Comparison of ENCODE assay signal across 8 mouse cellular contexts in the genomic region with DNA sequence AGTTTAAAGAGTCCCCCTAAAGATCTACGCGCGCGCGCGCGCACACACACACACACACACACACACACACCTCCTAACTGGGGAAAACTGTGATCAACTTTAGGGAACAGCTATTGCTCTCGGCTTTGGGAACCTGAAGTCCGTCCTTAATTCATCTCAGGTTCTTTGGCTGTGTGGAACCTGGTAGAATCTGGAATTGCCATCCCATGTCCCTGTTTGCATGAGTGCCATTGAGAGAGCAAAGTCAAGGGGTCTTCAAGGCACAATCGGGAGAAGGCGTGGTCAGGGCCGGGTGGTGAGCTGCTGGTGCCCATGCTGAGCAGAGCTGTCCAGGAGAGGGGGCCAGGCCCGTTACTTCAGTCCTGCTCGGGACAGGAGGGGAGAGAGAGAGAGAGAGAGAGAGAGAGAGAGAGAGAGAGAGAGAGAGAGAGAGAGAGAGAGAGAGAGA. TPM values are rescaled to one million over a fixed set of nuclear protein-coding genes. Genes with fewer than 3 reads are reported as not detected.
A peak's percentile ranks its signal among the peaks of the same experiment; 100 is the strongest.
DNase-seq lines count a peak whose midpoint lies in the region; ATAC-seq and TF ChIP-seq lines count a peak whose summit lies in the region.

No protein-coding gene starts in this region.

- 1% methylated on average over 14 of the region's 14 CpGs for WGBS in embryonic facial prominence, embryonic 12.5 days
- under 1% methylated on average over 14 of the region's 14 CpGs for WGBS in hindbrain, embryonic 16.5 days
- 2% methylated on average over 14 of the region's 14 CpGs for WGBS in lung, embryonic 16.5 days

- no peaks in the 10 kb centered on the region for H3K36me3 ChIP-seq in erythroblast, embryonic 14.5 days (ENCODE audit: control insufficient read depth)
- H3K36me3 ChIP-seq in G1E (replicated peaks), result peaks cover 11% of the 10 kb centered on the region
- peaks cover 7% of the 10 kb centered on the region; the same call in 1 of the 2 replicates for H3K36me3 ChIP-seq in embryonic facial prominence, embryonic 12.5 days
- H3K36me3 ChIP-seq in hindbrain, embryonic 16.5 days (ENCODE audit: control insufficient read depth, insufficient read depth, low read length), result no peaks in the 10 kb centered on the region
- peaks cover 1% of the 10 kb centered on the region; the same call in 1 of the 2 replicates for H3K36me3 ChIP-seq in lung, embryonic 16.5 days (ENCODE audit: control insufficient read depth, insufficient read depth, low read length)
- H3K36me3 ChIP-seq in splenic B cell, adult 2 months (ENCODE audit: control insufficient read depth, insufficient read depth, low read length, poor library complexity, severe bottlenecking), result no peaks in the 10 kb centered on the region

- peak overlapping the region; percentile 92 for H3K4me2 ChIP-seq in embryonic facial prominence, embryonic 12.5 days (replicated peaks)
- peak overlapping the region; percentile 65 for H3K4me2 ChIP-seq in hindbrain, embryonic 16.5 days (ENCODE audit: low read length)
- peak overlapping the region; percentile 84 for H3K4me2 ChIP-seq in lung, embryonic 16.5 days (ENCODE audit: low read depth, low read length)

- H3K27me3 ChIP-seq in erythroblast, embryonic 14.5 days (ENCODE audit: control insufficient read depth), result no peaks in the 10 kb centered on the region
- no peaks in the 10 kb centered on the region for H3K27me3 ChIP-seq in G1E (ENCODE audit: insufficient read depth, low read length)
- H3K27me3 ChIP-seq in embryonic facial prominence, embryonic 12.5 days, result no peaks in the 10 kb centered on the region
- no peaks in the 10 kb centered on the region for H3K27me3 ChIP-seq in hindbrain, embryonic 16.5 days (replicated peaks; ENCODE audit: control insufficient read depth, insufficient read depth, low read length)
- no peaks in the 10 kb centered on the region for H3K27me3 ChIP-seq in lung, embryonic 16.5 days (ENCODE audit: control insufficient read depth, insufficient read depth, low read depth, low read length)
- H3K27me3 ChIP-seq in splenic B cell, adult 2 months (ENCODE audit: control insufficient read depth, insufficient read depth, low read length, poor library complexity, severe bottlenecking), result no peaks in the 10 kb centered on the region

- peak overlapping the region; percentile 53 for H3K9ac ChIP-seq in embryonic facial prominence, embryonic 12.5 days
- H3K9ac ChIP-seq in hindbrain, embryonic 16.5 days (ENCODE audit: low read depth, low read length), result peak overlapping the region; percentile 67
- peak overlapping the region; percentile 67 for H3K9ac ChIP-seq in lung, embryonic 16.5 days (ENCODE audit: low read length)

- TF ChIP-seq CTCF in G1E (IDR thresholded peaks at IDR 0.05; ENCODE audit: low read depth, low read length), result no peak

- H3K9me3 ChIP-seq in erythroblast, embryonic 14.5 days (ENCODE audit: control insufficient read depth, low read length), result no peaks in the 10 kb centered on the region
- no peaks in the 10 kb centered on the region; the same call in 1 of the 2 replicates for H3K9me3 ChIP-seq in G1E (replicated peaks)
- no peaks in the 10 kb centered on the region for H3K9me3 ChIP-seq in embryonic facial prominence, embryonic 12.5 days
- H3K9me3 ChIP-seq in hindbrain, embryonic 16.5 days (ENCODE audit: control insufficient read depth, low read length), result no peaks in the 10 kb centered on the region
- no peaks in the 10 kb centered on the region for H3K9me3 ChIP-seq in lung, embryonic 16.5 days (ENCODE audit: control insufficient read depth, low read length)

- peak overlapping the region; percentile 69 for H3K27ac ChIP-seq in embryonic facial prominence, embryonic 12.5 days
- H3K27ac ChIP-seq in hindbrain, embryonic 16.5 days (ENCODE audit: low read depth, low read length), result 0 out of 2 replicates have a peak overlapping the region, but pooled peaks have one; percentile 66
- peak overlapping the region; percentile 68 for H3K27ac ChIP-seq in lung, embryonic 16.5 days (ENCODE audit: low read length)

- peak overlapping the region; percentile 62 for H3K4me3 ChIP-seq in erythroblast, embryonic 14.5 days (replicated peaks)
- peak overlapping the region; percentile 71 for H3K4me3 ChIP-seq in G1E (ENCODE audit: low read depth, low read length)
- peak overlapping the region; percentile 86 for H3K4me3 ChIP-seq in embryonic facial prominence, embryonic 12.5 days
- H3K4me3 ChIP-seq in hindbrain, embryonic 16.5 days (ENCODE audit: low read length), result peak overlapping the region; percentile 75
- peak overlapping the region; percentile 89 for H3K4me3 ChIP-seq in lung, embryonic 16.5 days (ENCODE audit: low read length)

- peaks cover 17% of the 10 kb centered on the region for H3K4me1 ChIP-seq in erythroblast, embryonic 14.5 days (ENCODE audit: control insufficient read depth)
- peaks cover 31% of the 10 kb centered on the region for H3K4me1 ChIP-seq in G1E (ENCODE audit: insufficient read depth, low read depth, low read length)
- peaks cover 24% of the 10 kb centered on the region for H3K4me1 ChIP-seq in embryonic facial prominence, embryonic 12.5 days
- H3K4me1 ChIP-seq in hindbrain, embryonic 16.5 days (ENCODE audit: control insufficient read depth, insufficient read depth, low read depth, low read length), result peaks cover 24% of the 10 kb centered on the region
- H3K4me1 ChIP-seq in lung, embryonic 16.5 days (replicated peaks; ENCODE audit: control insufficient read depth, insufficient read depth, low read length), result peaks cover 24% of the 10 kb centered on the region

- ATAC-seq in erythroblast, adult 5-6 weeks (replicated peaks; ENCODE audit: low FRiP score, poor library complexity, severe bottlenecking), result no peak
- no peak for ATAC-seq in G1E (ENCODE audit: extremely low read depth, insufficient number of reproducible peaks, low FRiP score, poor library complexity, severe bottlenecking)
- ATAC-seq in embryonic facial prominence, embryonic 12.5 days (ENCODE audit: insufficient number of reproducible peaks, insufficient read depth, low FRiP score, low TSS enrichment), result peak; percentile 82; the same call in 1 of the 2 replicates
- peak; percentile 80 for ATAC-seq in hindbrain, embryonic 16.5 days
- ATAC-seq in lung, embryonic 16.5 days (ENCODE audit: low read depth), result peak; percentile 76

- peak; percentile 45 for DNase-seq in G1E (ENCODE audit: low spot score)
- DNase-seq in splenic B cell, adult 2 months (ENCODE audit: low read depth, low spot score), result peak; percentile 35
- DNase-seq in urinary bladder, postnatal 25 days (ENCODE audit: low spot score), result no peak

RNA-seq across cellular contexts. Expression of a gene that starts 0.3 kb away (rescaled TPM):
- polyA plus RNA-seq in erythroblast, embryonic 14.5 days (2012), result 0.03 TPM in 2 replicates
- total RNA-seq in erythroblast, adult 5-6 weeks (2015; ENCODE audit: low replicate concordance), result 0.21 TPM in 1 of 2 replicates, not detected in the other
- total RNA-seq in erythroblast, adult 5-6 weeks (2017; ENCODE audit: low replicate concordance), result 0.14 and 0.17 TPM in 2 replicates
- total RNA-seq in G1E (2014; fragmentation: Nextera tagmentation), result 6.5 and 7.1 TPM in 2 replicates
- total RNA-seq in G1E (2017), result 1.6 and 1.8 TPM in 2 replicates
- polyA plus RNA-seq in G1E (2012), result 6.1 and 7.1 TPM in 2 replicates
- 61.3 and 62.5 TPM in 2 replicates for polyA plus RNA-seq in embryonic facial prominence, embryonic 12.5 days (2016; fragmentation: Nextera tagmentation; extraction: Ambion mirVana)
- polyA plus RNA-seq in hindbrain, embryonic 16.5 days (2015; fragmentation: Nextera tagmentation; extraction: Ambion mirVana), result 10.0 and 13.9 TPM in 2 replicates
- 23.4 and 28.2 TPM in 2 replicates for polyA plus RNA-seq in lung, embryonic 16.5 days (2015; fragmentation: Nextera tagmentation; extraction: Ambion mirVana)

RNA-seq across cellular contexts. Expression of a gene that starts 11.8 kb away (rescaled TPM):
- 3.7 and 5.2 TPM in 2 replicates for polyA plus RNA-seq in erythroblast, embryonic 14.5 days (2012)
- 1.7 and 10.2 TPM in 2 replicates for total RNA-seq in erythroblast, adult 5-6 weeks (2015; ENCODE audit: low replicate concordance)
- total RNA-seq in erythroblast, adult 5-6 weeks (2017; ENCODE audit: low replicate concordance), result 7.4 and 10.6 TPM in 2 replicates
- total RNA-seq in G1E (2014; fragmentation: Nextera tagmentation), result 1.8 TPM in 1 of 2 replicates, not detected in the other
- 14.6 and 16.5 TPM in 2 replicates for total RNA-seq in G1E (2017)
- 2.8 and 3.4 TPM in 2 replicates for polyA plus RNA-seq in G1E (2012)
- polyA plus RNA-seq in embryonic facial prominence, embryonic 12.5 days (2016; fragmentation: Nextera tagmentation; extraction: Ambion mirVana), result 2.7 and 2.8 TPM in 2 replicates
- 1.9 TPM in 2 replicates for polyA plus RNA-seq in hindbrain, embryonic 16.5 days (2015; fragmentation: Nextera tagmentation; extraction: Ambion mirVana)
- 2.3 and 3.8 TPM in 2 replicates for polyA plus RNA-seq in lung, embryonic 16.5 days (2015; fragmentation: Nextera tagmentation; extraction: Ambion mirVana)

RNA-seq across cellular contexts. Expression of a gene that starts 34.6 kb away (rescaled TPM):
- 89.1 and 98.3 TPM in 2 replicates for polyA plus RNA-seq in erythroblast, embryonic 14.5 days (2012)
- 738 and 1,031 TPM in 2 replicates for total RNA-seq in erythroblast, adult 5-6 weeks (2015; ENCODE audit: low replicate concordance)
- 502 and 613 TPM in 2 replicates for total RNA-seq in erythroblast, adult 5-6 weeks (2017; ENCODE audit: low replicate concordance)
- 3,038 and 3,130 TPM in 2 replicates for total RNA-seq in G1E (2014; fragmentation: Nextera tagmentation)
- 5,749 and 6,102 TPM in 2 replicates for total RNA-seq in G1E (2017)
- polyA plus RNA-seq in G1E (2012), result 432 and 478 TPM in 2 replicates
- polyA plus RNA-seq in embryonic facial prominence, embryonic 12.5 days (2016; fragmentation: Nextera tagmentation; extraction: Ambion mirVana), result 1,977 and 2,016 TPM in 2 replicates
- polyA plus RNA-seq in hindbrain, embryonic 16.5 days (2015; fragmentation: Nextera tagmentation; extraction: Ambion mirVana), result 854 and 884 TPM in 2 replicates
- 2,193 and 2,268 TPM in 2 replicates for polyA plus RNA-seq in lung, embryonic 16.5 days (2015; fragmentation: Nextera tagmentation; extraction: Ambion mirVana)

Comparison
In these comparisons a context has a peak if more than half of its experiments do, and no peak if none do; other contexts are left out.
1. ATAC-seq: peak in embryonic facial prominence, embryonic 12.5 days (single experiment), hindbrain, embryonic 16.5 days (single experiment) and lung, embryonic 16.5 days (single experiment); none in erythroblast, adult 5-6 weeks (single experiment) and G1E (single experiment).
2. Peak in every context shown above with its lines, with median percentiles within 50 percentile points of each other: H3K4me3 ChIP-seq, H3K27ac ChIP-seq, H3K4me2 ChIP-seq and H3K9ac ChIP-seq.